Mouse (Mus musculus): ENCODE data around the gene Itpka.
"Not testable (repeated sequence)": the region's sequence is repeated elsewhere in the genome, so short reads cannot be mapped to it uniquely, and the experiment has no call there.

The Itpka gene

DNA sequence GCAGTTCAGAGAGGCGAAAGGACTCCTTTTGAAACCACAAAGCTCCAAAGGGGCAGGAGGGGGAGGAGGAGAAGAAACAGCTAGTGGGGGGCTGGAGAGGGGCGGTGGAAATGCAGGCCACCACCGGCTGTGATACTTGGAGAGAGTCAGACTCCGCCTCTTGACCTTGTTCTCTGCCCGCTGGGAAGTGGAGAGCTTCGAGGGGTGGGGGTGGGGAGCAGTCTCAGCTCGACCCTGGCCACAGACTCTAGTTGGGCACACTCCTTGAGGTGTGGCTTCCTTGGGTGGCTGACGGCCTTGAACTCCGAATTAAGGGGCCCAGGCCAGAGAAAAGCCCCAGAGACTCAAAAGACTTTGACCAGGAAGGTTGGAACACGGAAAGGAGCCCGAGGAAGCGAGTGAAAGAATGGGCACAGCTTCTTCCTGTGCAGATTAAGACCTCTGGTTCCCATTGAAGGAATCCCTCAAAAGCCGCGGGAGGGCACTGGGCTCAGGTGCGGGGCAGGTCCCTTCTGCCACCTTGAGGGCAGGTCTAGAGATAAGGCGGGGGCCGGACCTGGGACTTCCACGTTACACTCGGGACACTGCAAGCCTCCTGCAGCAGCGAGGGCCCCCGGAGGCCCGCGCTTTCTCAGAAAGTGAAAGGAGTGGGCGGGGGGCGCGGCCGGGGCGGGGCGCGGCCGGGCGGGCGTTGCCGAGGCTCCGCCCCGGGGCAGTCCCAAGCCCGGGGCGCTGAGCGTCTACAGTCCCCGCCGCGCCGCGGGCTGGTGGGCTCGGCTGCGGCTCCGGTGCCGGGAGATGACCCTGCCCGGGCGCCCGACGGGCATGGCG is at the start of gene Itpka:
Itpka (plus strand) TSS at position 757 of the 831 bp plus-strand sequence.
- DNase-seq: peak; percentile 78

DNA sequence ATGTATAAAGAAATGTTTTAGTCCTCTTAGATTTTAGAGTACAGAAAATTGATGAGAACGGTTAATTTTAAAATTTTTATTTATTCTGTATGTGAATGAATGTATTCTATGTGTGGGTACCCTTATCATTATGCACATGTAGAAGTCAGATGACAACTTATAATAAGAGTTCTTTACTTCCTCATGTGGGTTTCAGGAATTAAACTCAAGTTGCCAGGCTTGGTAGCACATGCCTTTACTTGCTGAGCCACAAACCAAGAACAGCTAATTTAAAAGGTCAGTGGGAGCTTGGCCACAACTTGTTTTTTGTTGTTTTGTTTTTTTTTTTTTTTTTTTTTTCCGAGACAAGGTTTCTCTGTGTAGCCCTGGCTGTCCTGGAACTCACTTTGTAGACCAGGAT is 47.3 kb upstream of the Itpka start:
- DNase-seq: no peak

DNA sequence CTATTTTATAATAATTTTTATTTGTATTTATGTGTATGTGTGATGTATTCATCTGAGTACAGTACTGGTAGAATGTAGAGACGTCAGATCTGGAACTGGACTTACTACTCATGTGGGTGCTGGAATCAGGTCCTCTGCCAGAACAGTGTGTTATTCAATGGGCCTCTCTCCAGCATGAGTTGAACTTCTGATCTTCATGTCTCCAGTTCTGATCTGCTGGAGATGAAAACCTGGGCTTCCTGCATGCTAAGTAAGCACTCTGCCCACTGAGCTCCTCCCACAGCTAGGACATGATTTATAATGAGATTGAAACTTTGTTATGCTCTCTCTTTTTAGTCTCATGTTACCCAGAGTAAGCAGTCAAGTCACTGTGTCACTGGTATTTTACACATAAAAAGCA is 46.0 kb upstream of the Itpka start:
- DNase-seq: peak; percentile 4

DNA sequence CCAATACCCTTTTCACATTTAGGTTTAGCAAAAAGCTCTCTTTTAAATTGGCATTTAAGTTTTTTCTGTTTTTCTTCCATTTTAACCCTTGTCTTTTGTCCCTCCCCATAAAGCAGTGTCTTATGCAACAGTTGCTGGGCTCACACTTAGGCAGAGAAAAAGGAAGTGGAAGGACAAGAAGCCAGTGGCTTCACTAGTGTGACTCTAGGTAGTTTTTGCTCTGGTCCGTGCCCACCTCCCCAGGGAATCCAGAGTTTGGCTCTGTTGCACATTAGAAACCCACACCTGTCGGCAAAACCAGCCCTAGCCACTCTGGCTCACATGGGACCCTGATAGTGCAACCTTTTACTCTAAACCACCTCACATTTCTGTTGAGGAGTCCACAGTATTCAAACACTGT is 43.7 kb upstream of the Itpka start:
- no peak for DNase-seq

DNA sequence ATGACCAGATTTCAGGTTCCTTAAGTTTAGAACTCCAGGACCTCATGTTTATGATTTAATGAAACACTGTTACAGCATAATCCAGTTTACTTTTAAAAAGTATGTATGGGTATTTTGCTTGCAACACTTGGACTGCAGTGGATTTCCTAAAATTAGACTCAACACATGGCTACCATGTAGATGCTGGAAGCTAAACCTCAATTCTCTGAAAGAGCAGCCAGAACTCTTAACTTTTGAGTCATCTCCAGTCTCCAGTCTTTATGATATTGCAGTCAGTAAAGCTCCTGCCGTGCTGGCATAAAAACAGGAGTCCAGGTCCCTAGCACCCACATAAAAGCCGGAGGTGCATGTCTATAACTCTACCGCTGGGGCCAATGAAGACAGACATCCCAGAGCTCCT is 42.2 kb upstream of the Itpka start:
- no peak for DNase-seq

DNA sequence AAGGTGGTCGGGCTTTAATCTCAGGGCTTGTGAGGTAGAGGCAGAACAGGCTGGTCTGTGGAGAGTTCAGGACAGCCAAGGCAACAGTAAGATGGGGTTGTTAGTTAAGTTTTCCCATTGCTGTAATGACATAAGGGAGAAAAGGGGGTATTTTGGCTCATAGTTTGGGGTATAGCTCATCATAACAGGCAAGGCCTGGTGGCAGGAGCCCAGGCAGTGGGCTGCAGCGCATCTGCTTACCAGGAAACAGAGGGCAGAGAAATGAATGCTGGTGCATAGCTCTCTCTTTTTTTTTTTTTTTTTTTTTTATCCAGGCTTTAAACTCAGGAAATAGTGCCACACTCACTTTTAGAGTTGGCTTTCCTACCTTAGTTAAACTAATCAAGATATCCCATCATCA is 39.0 kb upstream of the Itpka start:
- no peak for DNase-seq

DNA sequence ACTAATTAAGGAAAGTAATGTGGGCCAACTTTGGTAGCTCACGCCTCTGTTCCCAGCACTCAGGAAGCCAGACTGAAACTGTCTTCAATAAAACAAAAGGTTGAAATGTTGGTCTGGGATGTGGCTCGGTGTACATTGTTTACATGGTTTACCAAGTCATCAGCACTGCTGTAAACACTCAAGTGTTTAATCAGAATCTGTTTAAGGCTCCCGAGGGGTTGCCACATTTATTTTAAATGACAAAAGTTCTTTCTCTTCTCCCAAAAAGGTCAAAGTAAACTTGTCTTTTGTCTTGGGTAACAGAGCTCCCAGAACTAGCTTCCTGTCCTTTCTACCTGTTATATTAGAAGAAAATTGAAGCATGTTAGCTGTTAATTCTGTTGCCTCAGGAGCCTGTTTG is 34.5 kb upstream of the Itpka start:
- DNase-seq: no peak

DNA sequence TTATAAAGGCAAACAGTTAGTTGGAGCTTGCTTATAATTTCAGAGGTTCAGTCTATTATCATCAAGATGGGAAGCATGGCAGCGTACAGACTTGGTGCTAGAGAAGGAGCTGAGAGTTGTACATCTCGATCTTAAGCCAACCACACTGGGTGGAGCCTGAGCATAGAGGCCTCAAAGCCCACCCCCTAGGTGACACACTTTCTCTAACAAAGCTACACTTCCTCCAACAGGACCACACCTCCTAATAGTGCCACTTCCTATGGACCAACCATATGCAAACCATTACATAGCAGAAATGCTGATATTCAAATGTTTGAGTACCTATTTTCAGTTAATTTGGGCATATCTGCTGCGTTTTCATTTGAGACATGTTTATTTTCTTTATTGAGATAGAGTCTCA is 32.1 kb upstream of the Itpka start:
- DNase-seq: no peak

DNA sequence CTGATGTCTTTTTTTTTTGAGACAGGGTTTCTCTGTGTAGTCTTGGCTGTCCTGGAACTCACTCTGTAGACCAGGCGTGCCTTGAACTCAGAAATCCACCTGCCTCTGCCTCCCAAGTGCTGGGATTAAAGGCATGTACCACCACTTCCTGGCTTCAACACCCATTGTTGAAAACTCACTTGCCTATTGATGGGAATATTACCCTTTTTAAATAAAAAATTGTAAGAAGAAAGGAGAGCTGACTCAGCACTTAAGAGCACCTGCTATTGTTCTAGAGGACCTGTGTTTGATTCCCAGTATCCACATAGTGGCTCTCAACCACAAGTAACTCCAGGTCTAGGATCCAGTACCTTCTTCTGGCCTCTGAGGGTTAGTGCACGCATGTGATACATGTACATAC is 26.3 kb upstream of the Itpka start:
- DNase-seq: not testable (repeated sequence)

DNA sequence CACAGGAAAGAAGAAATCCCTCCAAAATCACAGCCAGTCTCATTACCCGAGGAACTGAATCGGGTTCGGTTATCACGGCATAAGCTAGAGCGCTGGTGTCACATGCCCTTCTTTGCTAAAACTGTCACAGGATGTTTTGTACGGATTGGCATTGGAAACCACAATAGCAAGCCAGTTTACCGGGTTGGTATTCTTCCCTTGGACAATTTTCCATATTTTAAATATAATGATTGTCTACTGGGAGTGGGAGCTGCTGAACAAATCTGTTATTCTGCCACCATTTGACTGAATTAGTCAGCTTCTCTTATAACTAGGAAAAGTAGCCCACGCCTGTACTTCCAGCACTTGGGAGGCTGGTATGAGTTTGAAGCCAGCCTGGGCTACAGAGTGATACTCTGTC is 21.1 kb upstream of the Itpka start:
- no peak for DNase-seq

DNA sequence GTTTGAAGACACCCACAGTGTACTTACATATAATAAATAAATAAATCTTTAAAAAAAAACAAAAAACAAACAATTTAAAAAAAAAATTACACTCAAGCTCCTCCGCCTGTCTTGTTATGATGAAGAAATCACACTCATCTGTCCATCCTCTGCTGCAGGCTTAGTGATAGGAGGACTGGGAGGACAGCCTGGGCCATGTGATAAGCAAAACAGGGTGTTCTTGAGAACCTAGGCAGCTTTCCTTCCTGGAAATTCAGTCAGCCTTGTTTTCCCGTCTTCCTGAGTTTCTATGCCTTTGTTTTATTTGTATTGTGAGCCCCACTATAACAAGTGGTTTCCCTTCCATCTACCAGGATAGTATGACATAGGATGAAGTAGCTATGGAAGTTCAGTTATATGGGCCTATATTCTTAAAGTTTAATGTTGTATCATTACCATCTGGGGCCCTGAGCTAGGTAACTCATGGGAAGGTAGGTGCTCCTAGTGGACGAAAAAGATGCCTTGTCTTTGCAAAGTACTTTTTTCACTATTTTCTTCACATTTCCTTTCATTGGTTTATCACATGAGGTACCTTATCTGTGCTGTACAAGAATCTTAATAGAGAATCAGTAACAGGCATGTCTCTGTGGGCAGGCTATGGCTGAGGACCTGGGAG is 14.2 kb upstream of the Itpka start:
- no peak for DNase-seq

DNA sequence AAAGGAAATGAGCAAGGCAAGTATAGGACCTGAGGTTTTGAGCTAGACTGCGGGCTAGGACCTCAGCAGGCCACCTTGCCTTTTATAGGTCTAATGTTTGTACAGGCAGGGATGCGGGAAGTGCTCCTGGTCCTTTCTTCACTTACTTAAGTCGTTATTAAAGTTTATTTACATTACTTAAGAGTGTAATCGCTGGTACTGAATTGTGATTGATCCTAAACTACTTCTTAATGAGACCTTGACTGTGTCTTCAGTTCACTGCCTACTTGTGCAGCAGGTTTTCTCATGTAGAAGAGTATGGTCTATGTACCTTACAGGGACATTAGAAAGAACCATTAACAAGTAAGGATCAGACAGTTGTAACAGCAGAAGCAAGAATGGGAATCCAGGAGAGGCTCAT is 11.4 kb upstream of the Itpka start:
- DNase-seq: no peak

DNA sequence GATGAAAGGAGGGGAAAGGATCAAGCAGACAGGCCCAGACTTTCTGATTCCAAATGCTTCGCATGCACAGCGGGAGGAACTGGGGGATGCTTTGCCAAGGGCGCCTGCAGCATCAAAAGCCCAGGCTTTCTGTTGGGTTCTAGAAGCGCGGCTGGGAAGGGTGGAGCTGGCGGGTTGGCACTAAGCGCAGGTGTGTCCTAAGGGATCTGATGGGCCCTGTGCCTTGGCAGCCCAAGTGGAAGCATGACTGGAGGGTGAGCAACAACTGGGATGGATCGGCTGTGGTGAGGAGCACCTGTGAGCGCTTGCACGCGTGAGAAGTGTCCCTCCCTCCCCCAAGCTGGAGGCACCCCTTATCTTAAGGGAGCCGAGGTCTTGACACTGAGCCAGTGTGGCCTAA is 5.0 kb upstream of the Itpka start:
- DNase-seq: no peak

DNA sequence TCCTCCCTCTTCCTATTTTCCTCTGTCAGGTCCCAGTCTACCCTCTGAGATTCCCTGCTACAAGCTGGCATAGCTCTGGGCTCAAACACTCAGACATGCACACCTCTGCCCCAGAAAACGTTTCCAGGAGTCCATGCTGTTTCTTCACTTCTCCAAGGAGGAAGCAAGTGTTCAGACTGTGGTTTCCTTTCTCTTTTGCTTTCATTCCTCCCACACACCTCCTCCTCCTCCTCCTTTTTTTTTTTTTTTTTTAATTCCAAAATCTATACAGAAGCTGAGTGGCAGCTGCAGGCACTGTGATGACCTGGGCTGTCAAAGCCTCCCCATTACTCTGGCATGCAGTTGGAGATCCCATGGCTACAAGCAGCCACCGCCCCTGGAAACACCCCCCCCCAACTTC is 1.6 kb upstream of the Itpka start:
- DNase-seq: no peak

DNA sequence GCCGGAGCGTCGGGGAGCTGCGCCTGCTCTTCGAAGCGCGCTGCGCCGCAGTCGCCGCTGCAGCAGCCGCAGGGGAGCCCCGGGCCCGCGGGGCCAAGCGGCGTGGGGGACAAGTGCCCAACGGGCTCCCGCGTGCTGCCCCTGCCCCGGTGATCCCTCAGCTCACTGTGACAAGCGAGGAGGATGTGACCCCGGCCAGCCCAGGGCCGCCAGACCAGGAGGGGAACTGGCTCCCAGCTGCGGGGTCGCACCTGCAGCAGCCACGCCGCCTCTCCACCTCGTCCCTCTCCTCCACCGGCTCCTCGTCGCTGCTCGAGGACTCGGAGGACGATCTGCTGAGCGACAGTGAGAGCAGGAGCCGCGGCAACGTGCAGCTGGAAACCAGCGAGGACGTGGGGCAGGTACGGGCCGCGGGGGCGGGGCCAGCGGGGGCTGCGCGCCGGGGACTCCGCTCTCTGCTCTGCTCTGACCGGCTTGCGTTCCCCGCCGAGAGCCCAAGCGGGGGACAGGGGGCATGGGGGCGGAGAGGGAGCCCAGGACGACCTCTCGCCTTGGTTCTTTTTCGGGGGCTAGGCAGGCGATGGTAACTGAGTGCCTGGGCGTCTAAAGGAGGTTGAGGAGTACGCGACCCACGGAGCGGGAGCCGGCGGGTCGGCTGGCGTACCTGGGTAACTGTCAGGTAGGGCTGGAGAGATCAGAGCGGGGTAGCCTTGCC is 481 bp downstream of the Itpka start:
- DNase-seq: peak; percentile 58

DNA sequence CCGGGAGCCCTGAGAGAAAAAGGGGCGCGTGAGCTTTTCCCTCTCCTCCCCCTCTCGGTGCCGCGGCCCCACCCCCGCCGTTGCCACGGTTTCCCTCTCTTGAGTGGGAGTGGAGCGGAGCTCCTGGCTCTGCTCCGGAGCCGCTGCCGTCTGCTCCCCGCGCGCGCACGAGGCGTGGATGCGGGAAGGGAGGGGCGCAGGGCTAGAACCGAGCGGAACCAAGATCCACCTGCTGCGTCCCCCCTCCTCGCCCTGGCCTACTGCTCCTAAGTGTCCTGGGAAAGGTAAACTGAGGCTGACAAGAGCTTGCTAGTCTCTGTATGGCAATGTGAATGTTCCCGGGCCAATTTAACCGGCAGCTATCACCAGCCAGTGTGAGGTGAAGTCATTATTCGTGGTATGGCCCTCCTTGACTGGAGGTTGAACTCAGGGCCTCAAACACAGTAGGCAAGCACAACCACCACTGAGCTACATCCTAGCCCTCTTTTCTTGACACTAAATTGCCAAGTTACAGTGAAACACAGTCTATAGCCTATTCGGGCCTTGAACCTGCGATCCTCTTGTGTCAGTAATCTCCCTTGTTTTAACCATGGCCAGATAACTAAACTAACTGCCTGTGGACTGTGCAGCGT is 1.2 kb downstream of the Itpka start:
- DNase-seq: no peak

DNA sequence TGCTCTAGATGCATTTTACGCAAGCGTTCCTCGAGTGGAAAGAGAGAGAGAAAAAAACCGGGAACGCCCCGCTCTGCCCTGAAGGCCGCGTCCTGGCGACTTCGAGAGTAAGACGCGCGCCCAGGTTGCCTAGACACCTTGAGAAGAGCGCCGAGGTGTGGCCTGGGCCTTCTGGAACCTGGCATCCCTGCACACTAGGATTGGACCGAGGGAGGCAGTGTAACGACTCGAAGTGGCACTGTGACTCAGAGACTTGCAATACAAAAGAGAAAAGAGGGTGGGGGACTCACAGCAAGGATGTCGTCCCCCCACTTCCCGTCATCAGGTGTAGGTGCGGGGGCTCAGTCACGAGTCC is 1.6 kb downstream of the Itpka start:
- DNase-seq: no peak

DNA sequence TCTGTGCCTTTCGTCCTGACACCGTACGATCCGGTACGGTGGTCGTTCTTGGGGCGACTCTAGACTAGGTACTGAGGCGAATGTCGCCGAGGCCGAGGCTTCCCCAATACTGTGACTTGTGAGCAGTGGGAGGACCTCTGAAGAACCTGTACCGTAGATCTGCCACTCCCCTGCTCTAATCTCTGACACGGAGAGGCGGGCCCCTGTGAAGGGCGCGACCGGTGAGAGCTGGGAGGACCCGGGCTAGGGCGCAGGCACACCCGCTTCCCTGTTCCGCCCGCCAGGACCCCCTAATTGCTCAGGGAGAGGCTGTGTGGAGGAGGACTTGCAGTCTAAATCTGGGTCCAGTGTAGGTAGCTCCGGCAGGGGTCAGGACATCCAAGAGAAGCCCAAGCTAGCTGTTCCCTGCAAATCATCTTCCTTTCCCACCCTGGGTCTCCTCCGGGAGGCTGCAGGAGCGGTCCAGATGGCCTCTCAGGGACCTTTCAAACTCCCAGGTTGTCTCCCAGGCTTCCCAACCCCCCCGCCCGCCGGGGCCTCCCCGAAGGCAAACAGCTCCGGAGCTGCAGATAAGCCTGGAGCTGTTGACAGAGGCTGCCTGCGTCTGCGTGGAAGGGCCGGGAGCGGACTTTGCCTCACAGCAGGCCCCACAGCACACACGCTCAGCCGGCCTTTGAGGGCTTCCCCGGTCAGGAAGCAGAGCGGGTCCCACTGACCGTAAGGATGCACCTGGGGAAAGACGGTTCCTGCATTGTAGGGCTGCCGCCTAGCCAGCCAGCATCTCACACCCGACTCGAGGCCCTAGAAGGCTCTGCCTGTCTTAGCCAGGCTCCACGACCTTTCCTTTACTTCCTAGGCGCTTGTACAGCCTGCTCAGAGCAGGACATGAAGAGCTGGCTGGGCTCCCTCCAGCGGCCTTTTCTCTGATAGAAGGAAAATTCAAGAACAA is 2.3 kb downstream of the Itpka start:
- DNase-seq: peak; percentile 44

DNA sequence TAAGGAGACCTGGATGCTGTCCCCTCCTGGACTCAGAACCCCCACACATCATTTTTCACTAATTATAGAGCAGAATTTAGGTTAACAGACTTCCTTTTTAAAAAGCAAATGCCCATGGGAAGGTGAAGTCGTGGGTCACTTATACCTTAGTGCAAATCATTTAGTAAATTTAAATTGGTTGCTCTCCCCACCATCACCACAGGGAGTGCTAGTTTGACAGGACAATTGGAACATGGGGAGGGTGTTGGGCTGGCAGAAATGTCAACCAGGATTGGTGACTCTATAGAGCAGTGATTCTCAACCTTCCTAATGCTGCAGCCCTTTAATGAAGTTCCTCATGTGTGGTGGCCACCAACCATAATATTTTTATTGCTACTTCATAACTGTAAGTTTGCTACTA is 3.1 kb downstream of the Itpka start:
- DNase-seq: peak; percentile 34

DNA sequence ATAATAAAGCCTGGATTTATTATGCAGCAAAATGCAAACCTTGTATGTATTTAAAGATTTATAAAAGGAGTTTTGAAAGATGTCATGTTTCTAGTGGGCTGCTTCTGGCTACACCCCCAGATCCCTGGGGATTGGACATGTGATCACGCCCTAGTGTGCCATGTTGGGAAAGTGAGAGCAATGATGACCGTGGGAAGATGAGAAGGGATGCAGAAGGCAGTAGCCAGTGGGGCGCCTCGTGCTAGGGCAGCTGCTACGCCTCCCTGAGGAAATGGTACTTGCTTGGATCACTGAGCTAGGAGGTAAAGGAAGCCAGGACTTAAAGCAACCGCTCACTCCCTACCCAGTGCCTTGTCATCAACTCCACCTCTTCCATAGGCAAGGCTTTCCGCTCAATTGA is 5.4 kb downstream of the Itpka start:
- DNase-seq: no peak

DNA sequence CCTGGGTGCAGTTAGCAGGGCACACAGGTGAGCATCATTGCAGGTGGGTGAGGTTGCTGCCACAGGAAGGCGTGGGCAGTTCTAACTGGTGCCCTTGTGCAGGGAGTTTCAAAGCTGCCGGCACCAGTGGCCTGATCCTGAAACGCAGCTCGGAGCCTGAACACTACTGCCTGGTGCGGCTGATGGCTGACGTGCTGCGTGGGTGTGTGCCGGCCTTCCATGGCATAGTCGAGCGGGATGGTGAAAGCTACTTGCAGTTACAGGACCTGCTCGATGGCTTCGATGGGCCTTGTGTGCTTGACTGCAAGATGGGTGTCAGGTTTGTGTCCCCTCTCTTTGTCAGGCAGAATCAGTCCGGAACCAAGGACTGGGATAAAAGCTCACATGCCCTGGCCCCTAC is 7.1 kb downstream of the Itpka start:
- DNase-seq: no peak

DNA sequence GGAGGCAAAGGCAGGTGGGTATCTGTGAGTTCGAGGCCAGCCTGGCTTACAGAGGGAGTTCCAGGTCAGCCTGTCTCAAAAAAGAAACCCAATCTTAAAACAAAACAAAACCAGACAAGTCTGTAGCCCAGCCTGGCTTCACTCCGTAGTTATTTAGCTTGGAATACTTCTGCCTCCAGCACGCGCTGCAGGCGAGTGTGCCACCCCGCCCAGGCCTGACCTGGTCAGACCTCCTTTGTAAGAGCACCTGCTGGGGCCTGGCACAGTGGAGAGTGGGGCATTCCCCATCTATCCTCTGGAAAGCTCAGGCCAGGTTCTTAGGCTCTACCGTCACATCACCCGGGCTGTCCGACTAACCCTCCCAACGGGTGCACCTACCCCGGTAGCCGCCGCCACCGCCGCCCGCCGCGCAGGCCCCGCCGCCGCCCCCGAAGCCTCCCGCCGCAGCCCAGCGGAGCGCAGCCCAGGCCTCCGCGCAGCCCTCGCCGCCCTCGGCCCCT is 15.5 kb downstream of the Itpka start:
- DNase-seq: no peak

Data from kidney, postnatal 14 days (tissue).